Comparison of ENCODE assay signal across 27 mouse cellular contexts in genomic region chr3:61067067-61067466, GRCm38 (mm10).
DNase-seq lines count a peak whose midpoint lies in the region; ATAC-seq and TF ChIP-seq lines count a peak whose summit lies in the region.
"Had no signal": no experiment of that assay in that cellular context is flagged by ENCODE, and none has a peak within 500 bp of the region (broad histone marks: within the 10 kb centered on the region; RNA-seq: fewer than 3 reads in every experiment).

No protein-coding gene starts in this region.

- no peak for DNase-seq in forebrain, embryonic 11.5 days (ENCODE audit: low spot score)
- DNase-seq in lung, postnatal 0 days (ENCODE audit: low spot score) = peak; percentile 6
- no peak for DNase-seq in lung, postnatal 14 days
- DNase-seq in brain, adult 2 months (ENCODE audit: low read depth, low spot score) = peak; percentile 6
- DNase-seq in forebrain, postnatal 0 days = peak; percentile 9
- DNase-seq in heart, adult 8-10 months (ENCODE audit: low spot score) = no peak
- DNase-seq: adrenal gland, postnatal 14 days; cerebellum, adult 2 months; embryo, embryonic 11 days; gastrocnemius, postnatal 14 days; kidney, adult 8-10 months; kidney, postnatal 4 days; layer of hippocampus, postnatal 36 days; liver; right cerebral cortex, postnatal 4 days; thymus, adult 18-20 months; thymus, postnatal 25 days had no signal

- ATAC-seq in forebrain, embryonic 11.5 days (replicated peaks; ENCODE audit: low FRiP score) = peak; percentile 74
- no peak for ATAC-seq in forebrain, embryonic 15.5 days (replicated peaks)
- no peak for ATAC-seq in lung, postnatal 0 days
- ATAC-seq in forebrain, postnatal 0 days = peak; percentile 60; the same call in 1 of the 2 replicates
- ATAC-seq: midbrain, embryonic 15.5 days had no signal

- TF ChIP-seq CTCF in lung, postnatal 0 days (IDR thresholded peaks at IDR 0.05) = no peak
- no peak for TF ChIP-seq CTCF in forebrain, postnatal 0 days (IDR thresholded peaks at IDR 0.05; ENCODE audit: low read depth)

- H3K4me2 ChIP-seq in forebrain, embryonic 11.5 days (ENCODE audit: low read depth, low read length, severe bottlenecking) = no peak overlapping the region
- no peak overlapping the region for H3K4me2 ChIP-seq in forebrain, embryonic 15.5 days (replicated peaks)
- H3K4me2 ChIP-seq in lung, postnatal 0 days (replicated peaks; ENCODE audit: low read depth, low read length) = no peak overlapping the region
- H3K4me2 ChIP-seq in forebrain, postnatal 0 days (ENCODE audit: low read depth) = no peak overlapping the region
- H3K4me2 ChIP-seq: embryonic facial prominence, embryonic 13.5 days; heart, embryonic 15.5 days; lung, embryonic 15.5 days; midbrain, embryonic 15.5 days had no signal

- H3K9ac ChIP-seq in forebrain, embryonic 11.5 days (ENCODE audit: low read length) = no peak overlapping the region
- H3K9ac ChIP-seq in forebrain, embryonic 15.5 days (replicated peaks) = no peak overlapping the region
- no peak overlapping the region for H3K9ac ChIP-seq in lung, postnatal 0 days (replicated peaks; ENCODE audit: low read depth)
- no peak overlapping the region for H3K9ac ChIP-seq in forebrain, postnatal 0 days
- H3K9ac ChIP-seq: embryonic facial prominence, embryonic 13.5 days; heart, embryonic 15.5 days; liver, embryonic 14.5 days; lung, embryonic 15.5 days; midbrain, embryonic 15.5 days had no signal

- no peaks in the 10 kb centered on the region for H3K36me3 ChIP-seq in forebrain, embryonic 11.5 days (ENCODE audit: control insufficient read depth, insufficient read depth, low read length)
- no peaks in the 10 kb centered on the region for H3K36me3 ChIP-seq in forebrain, embryonic 15.5 days
- no peaks in the 10 kb centered on the region for H3K36me3 ChIP-seq in lung, postnatal 0 days (ENCODE audit: insufficient read depth, low read length)
- no peaks in the 10 kb centered on the region for H3K36me3 ChIP-seq in forebrain, postnatal 0 days (ENCODE audit: insufficient read depth)
- H3K36me3 ChIP-seq: embryonic facial prominence, embryonic 13.5 days; G1E; heart, embryonic 10.5 days; heart, embryonic 15.5 days; lung, embryonic 15.5 days; midbrain, embryonic 15.5 days had no signal

- H3K4me1 ChIP-seq in forebrain, embryonic 11.5 days (replicated peaks; ENCODE audit: control insufficient read depth, insufficient read depth, low read length) = no peaks in the 10 kb centered on the region
- no peaks in the 10 kb centered on the region for H3K4me1 ChIP-seq in forebrain, embryonic 15.5 days
- H3K4me1 ChIP-seq in lung, postnatal 0 days (ENCODE audit: insufficient read depth, low read depth, low read length) = no peaks in the 10 kb centered on the region
- no peaks in the 10 kb centered on the region for H3K4me1 ChIP-seq in forebrain, postnatal 0 days (ENCODE audit: insufficient read depth)
- H3K4me1 ChIP-seq: embryonic facial prominence, embryonic 13.5 days; heart, embryonic 10.5 days; heart, embryonic 15.5 days; lung, embryonic 15.5 days; midbrain, embryonic 15.5 days had no signal

- TF ChIP-seq EP300 in lung, postnatal 0 days (IDR thresholded peaks at IDR 0.05) = no peak

- H3K27me3 ChIP-seq in forebrain, embryonic 11.5 days (ENCODE audit: control insufficient read depth, insufficient read depth, low read length) = no peaks in the 10 kb centered on the region
- no peaks in the 10 kb centered on the region for H3K27me3 ChIP-seq in forebrain, embryonic 15.5 days
- no peaks in the 10 kb centered on the region for H3K27me3 ChIP-seq in lung, postnatal 0 days (replicated peaks; ENCODE audit: insufficient read depth, low read length)
- H3K27me3 ChIP-seq in forebrain, postnatal 0 days (ENCODE audit: insufficient read depth, low read length) = no peaks in the 10 kb centered on the region
- H3K27me3 ChIP-seq: embryonic facial prominence, embryonic 13.5 days; heart, embryonic 15.5 days; lung, embryonic 15.5 days; midbrain, embryonic 15.5 days had no signal

- H3K4me3 ChIP-seq in forebrain, embryonic 11.5 days (ENCODE audit: low read depth, low read length) = no peak overlapping the region
- H3K4me3 ChIP-seq in forebrain, embryonic 15.5 days = no peak overlapping the region
- no peak overlapping the region for H3K4me3 ChIP-seq in lung, postnatal 0 days (ENCODE audit: low read depth, low read length)
- H3K4me3 ChIP-seq in forebrain, postnatal 0 days (ENCODE audit: low read depth, low read length) = no peak overlapping the region
- H3K4me3 ChIP-seq: embryonic facial prominence, embryonic 13.5 days; heart, embryonic 10.5 days; heart, embryonic 15.5 days; lung, embryonic 15.5 days; midbrain, embryonic 15.5 days had no signal

- 15% methylated on average over 1 of the region's 1 CpGs for WGBS in forebrain, embryonic 11.5 days
- WGBS in forebrain, embryonic 15.5 days = 9% methylated on average over 1 of the region's 1 CpGs
- WGBS in lung, postnatal 0 days = 44% methylated on average over 1 of the region's 1 CpGs
- 13% methylated on average over 1 of the region's 1 CpGs for WGBS in forebrain, postnatal 0 days

- no peaks in the 10 kb centered on the region for H3K9me3 ChIP-seq in forebrain, embryonic 11.5 days (ENCODE audit: control insufficient read depth, low read length)
- H3K9me3 ChIP-seq in forebrain, embryonic 15.5 days = no peaks in the 10 kb centered on the region
- H3K9me3 ChIP-seq in lung, postnatal 0 days (ENCODE audit: low read length) = no peaks in the 10 kb centered on the region
- no peaks in the 10 kb centered on the region for H3K9me3 ChIP-seq in forebrain, postnatal 0 days (ENCODE audit: low read length)
- H3K9me3 ChIP-seq: embryonic facial prominence, embryonic 13.5 days; G1E; heart, embryonic 10.5 days; heart, embryonic 15.5 days; lung, embryonic 15.5 days; midbrain, embryonic 15.5 days had no signal

- no peak overlapping the region for H3K27ac ChIP-seq in forebrain, embryonic 11.5 days (ENCODE audit: low read depth, low read length)
- H3K27ac ChIP-seq in forebrain, embryonic 15.5 days (replicated peaks) = no peak overlapping the region
- no peak overlapping the region for H3K27ac ChIP-seq in lung, postnatal 0 days (ENCODE audit: low read length)
- no peak overlapping the region for H3K27ac ChIP-seq in forebrain, postnatal 0 days (ENCODE audit: low read depth, low read length)
- H3K27ac ChIP-seq: embryonic facial prominence, embryonic 13.5 days; heart, embryonic 10.5 days; heart, embryonic 15.5 days; kidney, postnatal 0 days; liver, embryonic 14.5 days; lung, embryonic 15.5 days; midbrain, embryonic 15.5 days; stomach, postnatal 0 days had no signal

Comparison
In these comparisons a context has a peak if more than half of its experiments do, and no peak if none do; other contexts are left out.
1. ATAC-seq: peak in forebrain, embryonic 11.5 days (single experiment) and forebrain, postnatal 0 days (single experiment); none in forebrain, embryonic 15.5 days (single experiment) and lung, postnatal 0 days (single experiment).
2. DNase-seq: peak in lung, postnatal 0 days (single experiment), brain, adult 2 months (single experiment) and forebrain, postnatal 0 days (single experiment); none in forebrain, embryonic 11.5 days (single experiment), lung, postnatal 14 days (single experiment) and heart, adult 8-10 months (single experiment).